Mouse (Mus musculus) urinary bladder, postnatal 4 days (tissue): ENCODE data around the gene Gatd1.
A peak's percentile ranks its signal among the peaks of the same experiment; 100 is the strongest.
"Not testable (repeated sequence)": the region's sequence is repeated elsewhere in the genome, so short reads cannot be mapped to it uniquely, and the experiment has no call there.

ENCODE experiments used
- DNase-seq, 2 experiments: peaks; one replicate each; pipeline ENCODE4 v3.0.0; 2021 to 2022; ENCODE audit warnings: low spot score in 2 of 2

Gatd1 gene

GRCm38 (mm10) chr7:141413809-141414584 lies at the start of gene Gatd1:
Gatd1 (minus strand) TSS chr7:141414136.
- DNase-seq = peak; percentile 99 to 100

GRCm38 (mm10) chr7:141462333-141462821 lies 48.4 kb upstream of the Gatd1 start:
- no peak for DNase-seq

- no peak for DNase-seq
Measured at GRCm38 (mm10) chr7:141461521-141462332, 47.8 kb upstream of the Gatd1 start.

GRCm38 (mm10) chr7:141460391-141461113 lies 46.6 kb upstream of the Gatd1 start, which contains the start of gene Cracr2b:
Cracr2b (plus strand) TSS chr7:141461094.
- peak in 1 of 2 experiments; percentile 20 for DNase-seq

- no peak for DNase-seq
Measured at GRCm38 (mm10) chr7:141460001-141460390, 46.1 kb upstream of the Gatd1 start.

GRCm38 (mm10) chr7:141459301-141459711 lies 45.4 kb upstream of the Gatd1 start:
- DNase-seq = no peak

GRCm38 (mm10) chr7:141458661-141459060 lies 44.7 kb upstream of the Gatd1 start:
- DNase-seq = no peak

- DNase-seq = no peak
Measured at GRCm38 (mm10) chr7:141457986-141458660, 44.2 kb upstream of the Gatd1 start.

GRCm38 (mm10) chr7:141457236-141457635 lies 43.3 kb upstream of the Gatd1 start:
- DNase-seq = no peak

- no peak for DNase-seq
Measured at GRCm38 (mm10) chr7:141456739-141457138, 42.8 kb upstream of the Gatd1 start.

- peak in 1 of 2 experiments; percentile 56 for DNase-seq
Measured at GRCm38 (mm10) chr7:141455610-141456314, 41.8 kb upstream of the Gatd1 start.

GRCm38 (mm10) chr7:141454967-141455551 lies 41.1 kb upstream of the Gatd1 start, which contains the start of gene Pnpla2:
Pnpla2 (plus strand) TSS chr7:141455198.
- DNase-seq = peak; percentile 91 to 96

GRCm38 (mm10) chr7:141453636-141454035 lies 39.7 kb upstream of the Gatd1 start:
- DNase-seq = no peak

GRCm38 (mm10) chr7:141451928-141452327 lies 38.0 kb upstream of the Gatd1 start:
- no peak for DNase-seq

- DNase-seq = peak; percentile 91 to 92
Measured at GRCm38 (mm10) chr7:141447110-141447991, 33.4 kb upstream of the Gatd1 start, which contains the start of gene Rplp2. Rplp2 (plus strand) TSS chr7:141447370.

GRCm38 (mm10) chr7:141446374-141446773 lies 32.4 kb upstream of the Gatd1 start:
- not testable (repeated sequence) for DNase-seq

- peak in 1 of 2 experiments; percentile 67 for DNase-seq
Measured at GRCm38 (mm10) chr7:141443828-141444237, 29.9 kb upstream of the Gatd1 start, which contains the start of gene Pidd1. Pidd1 (minus strand) TSS chr7:141444025.

GRCm38 (mm10) chr7:141443081-141443821 lies 29.3 kb upstream of the Gatd1 start:
- DNase-seq = peak in 1 of 2 experiments; percentile 52
